8 mouse cellular contexts compared by ENCODE assay signal in the genomic region with DNA sequence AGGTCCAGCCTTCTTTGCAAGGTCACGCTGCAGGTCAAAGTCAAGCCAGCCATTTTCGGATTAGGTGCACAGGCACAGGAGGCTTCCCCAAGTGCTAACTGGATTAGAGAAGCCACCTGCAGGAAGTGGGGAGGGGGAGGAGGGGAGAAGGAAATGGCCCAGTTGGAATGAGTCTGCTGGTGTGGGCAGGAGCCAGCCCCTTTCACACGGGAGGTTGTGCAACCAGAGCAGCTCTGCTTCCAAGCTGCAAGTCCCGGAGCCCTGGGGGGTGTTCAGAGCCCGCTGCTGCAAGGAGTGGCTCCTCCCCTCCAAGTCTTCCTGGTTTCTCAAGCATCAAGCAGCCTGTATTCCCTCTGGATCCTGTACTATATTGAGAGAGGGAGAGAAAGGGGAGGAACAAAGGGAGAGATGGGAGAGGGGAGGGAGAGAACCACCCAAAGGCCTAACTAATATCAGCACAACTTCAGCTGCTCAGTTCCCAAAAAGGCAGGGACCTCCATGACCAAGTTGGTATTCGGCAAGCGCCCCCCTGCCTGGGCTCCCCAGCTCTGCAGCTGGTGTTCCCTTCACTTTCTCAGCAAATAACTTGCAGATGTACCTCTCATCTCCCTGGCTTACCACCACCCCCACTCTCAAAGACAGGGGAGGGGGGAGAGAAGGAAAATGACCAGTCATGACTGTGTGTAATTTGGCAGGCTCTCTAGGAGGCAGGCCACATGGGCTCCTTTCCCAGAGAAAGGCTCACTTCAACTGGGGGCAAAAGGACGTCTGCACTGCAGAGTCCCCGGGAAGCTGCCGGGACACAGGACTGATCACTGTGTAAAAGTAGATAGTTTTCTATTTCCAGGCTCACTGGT. TPM values are rescaled to one million over a fixed set of nuclear protein-coding genes. Genes with fewer than 3 reads are reported as not detected.
DNase-seq lines count a peak whose midpoint lies in the region; ATAC-seq and TF ChIP-seq lines count a peak whose summit lies in the region.

No protein-coding gene starts in this region.

- TF ChIP-seq CTCF in liver, adult 2 months (IDR thresholded peaks at IDR 0.05; ENCODE audit: low read depth, low read length) = no peak

- H3K4me3 ChIP-seq in intestine, embryonic 15.5 days (replicated peaks) = no peak overlapping the region
- peak overlapping the region; percentile 6; the same call in 1 of the 2 replicates for H3K4me3 ChIP-seq in liver, adult 2 months (ENCODE audit: insufficient read depth, low read depth, low read length)
- no peak overlapping the region for H3K4me3 ChIP-seq in myocyte

- no peak overlapping the region for H3K9ac ChIP-seq in intestine, embryonic 15.5 days
- H3K9ac ChIP-seq in liver, adult 2 months (ENCODE audit: low read depth, low read length) = peak overlapping the region; percentile 55

- no peaks in the 10 kb centered on the region for H3K9me3 ChIP-seq in intestine, embryonic 15.5 days

- H3K27ac ChIP-seq in intestine, embryonic 15.5 days = peak overlapping the region; percentile 72
- H3K27ac ChIP-seq in liver, adult 2 months (replicated peaks; ENCODE audit: insufficient read depth, low read depth, low read length) = peak overlapping the region; percentile 94

- 18% methylated on average over 10 of the region's 10 CpGs for WGBS in intestine, embryonic 15.5 days
- 15% methylated on average over 10 of the region's 10 CpGs for WGBS in liver, adult 2 months

- TF ChIP-seq POLR2A in liver, adult 2 months (IDR thresholded peaks at IDR 0.05; ENCODE audit: extremely low read depth, insufficient read depth, low read length) = no peak
- no peak for TF ChIP-seq POLR2A in myocyte (IDR thresholded peaks at IDR 0.05; ENCODE audit: insufficient read length, low read depth)

- no peaks in the 10 kb centered on the region for H3K27me3 ChIP-seq in intestine, embryonic 15.5 days (replicated peaks)
- H3K27me3 ChIP-seq in liver, adult 2 months (ENCODE audit: control insufficient read depth, insufficient read depth, low read length) = no peaks in the 10 kb centered on the region
- no peaks in the 10 kb centered on the region for H3K27me3 ChIP-seq in myocyte (ENCODE audit: control insufficient read depth, insufficient read depth, insufficient read length)

- peak; percentile 84 for ATAC-seq in granulocyte monocyte progenitor cell, adult 5-6 weeks (replicated peaks; ENCODE audit: poor library complexity, severe bottlenecking)
- ATAC-seq in intestine, embryonic 15.5 days = peak; percentile 79
- ATAC-seq in erythroid progenitor cell, adult 5-6 weeks (replicated peaks; ENCODE audit: low FRiP score, poor library complexity, severe bottlenecking) = no peak

- no peaks in the 10 kb centered on the region for H3K36me3 ChIP-seq in intestine, embryonic 15.5 days
- H3K36me3 ChIP-seq in liver, adult 2 months (ENCODE audit: control insufficient read depth, insufficient read depth, low read length) = no peaks in the 10 kb centered on the region
- no peaks in the 10 kb centered on the region for H3K36me3 ChIP-seq in myocyte (ENCODE audit: control insufficient read depth, insufficient read depth)

- H3K4me2 ChIP-seq in intestine, embryonic 15.5 days (replicated peaks) = no peak overlapping the region
- H3K4me2 ChIP-seq in myocyte (ENCODE audit: low read depth) = peak overlapping the region; percentile 72

- H3ac ChIP-seq in myocyte (ENCODE audit: control insufficient read depth, insufficient read length) = no peak overlapping the region

- H3K79me2 ChIP-seq in liver, adult 2 months (ENCODE audit: control insufficient read depth, insufficient read depth, low read length) = peaks cover 35% of the 10 kb centered on the region
- H3K79me2 ChIP-seq in myocyte (ENCODE audit: control insufficient read depth, insufficient read depth) = peaks cover 30% of the 10 kb centered on the region

- DNase-seq in retina, adult 2 months (ENCODE audit: low read depth, low spot score) = peak; percentile 57
- no peak for DNase-seq in retina, embryonic 14.5 days (ENCODE audit: low spot score)
- DNase-seq in embryo, embryonic 10.5 days (ENCODE audit: low spot score) = peak; percentile 69
- peak; percentile 94 for DNase-seq in liver, adult 2 months (ENCODE audit: extremely low read depth, low read depth, low spot score)

- H3K4me1 ChIP-seq in intestine, embryonic 15.5 days (replicated peaks) = peaks cover 48% of the 10 kb centered on the region
- peaks cover 33% of the 10 kb centered on the region for H3K4me1 ChIP-seq in liver, adult 2 months (ENCODE audit: control insufficient read depth, insufficient read depth, low read length)

TF ChIP-seq in myocyte, 11 proteins besides CTCF, POLR2A, EP300 and RAD21:
- TF ChIP-seq TCF12 (IDR thresholded peaks at IDR 0.05; ENCODE audit: insufficient read depth, poor library complexity, severe bottlenecking) (peak; percentile 28), REST (IDR thresholded peaks at IDR 0.05; ENCODE audit: insufficient read depth, insufficient read length) (no peak), CEBPB (IDR thresholded peaks at IDR 0.05; ENCODE audit: insufficient read depth, poor library complexity, severe bottlenecking) (peak; percentile 95), SRF (IDR thresholded peaks at IDR 0.05; ENCODE audit: control insufficient read depth, insufficient read length, low read depth) (no peak)
TF ChIP-seq in myocyte: peak in this region for 2.

RNA-seq across cellular contexts. Expression of gene Lrig1, which starts 52.2 kb away (rescaled TPM):
- 0.37 and 2.0 TPM in 2 replicates for total RNA-seq in granulocyte monocyte progenitor cell, adult 5-6 weeks (2014; fragmentation: Nextera tagmentation)
- not detected in 2 replicates for total RNA-seq in granulocyte monocyte progenitor cell, adult 5-6 weeks (2017)
- polyA plus RNA-seq in intestine, embryonic 15.5 days (2015; fragmentation: Nextera tagmentation; extraction: Ambion mirVana) = 17.1 and 19.5 TPM in 2 replicates
- total RNA-seq in liver, adult 2 months (2014; rRNA removed) = 12.4 and 13.3 TPM in 2 replicates
- 12.9 and 14.8 TPM in 2 replicates for polyA plus RNA-seq in liver, adult 2 months (2012; rRNA removed)
- polyA plus RNA-seq in myocyte (2012; fragmentation: generic; extraction: Trizol) = 22.1 TPM
- 7.9 and 11.7 TPM in 2 replicates for total RNA-seq in erythroid progenitor cell, adult 5-6 weeks (2015; ENCODE audit: low replicate concordance)
- total RNA-seq in erythroid progenitor cell, adult 5-6 weeks (2017; ENCODE audit: low replicate concordance) = 4.1 and 5.7 TPM in 2 replicates
